Mouse (Mus musculus) MEL (cell line): ENCODE data around the gene Pde7b.

Experiments used
- CTCF ChIP-seq, 3 experiments: IDR thresholded peaks in 2 of 3; conservative IDR thresholded peaks in 1 of 3; 2 replicates each; pipeline ENCODE4 v1.5.1; 2011 to 2012; ENCODE audit warnings: low read length in 3 of 3, low read depth in 2 of 3, mild to moderate bottlenecking in 2 of 3, improper control_type of control experiment in 1 of 3, inconsistent platforms in 1 of 3, mixed read lengths in 1 of 3, moderate library complexity in 1 of 3; ENCODE audit not compliant: control insufficient read depth in 1 of 3, insufficient read depth in 1 of 3, poor library complexity in 1 of 3, severe bottlenecking in 1 of 3
- EP300 ChIP-seq, 2 experiments: IDR thresholded peaks; 2 replicates each; pipeline ENCODE4 v1.6.1; 2011; ENCODE audit warnings: improper control_type of control experiment in 2 of 2, low read length in 2 of 2, low read depth in 1 of 2, mild to moderate bottlenecking in 1 of 2
- GATA1 ChIP-seq: IDR thresholded peaks from 2 replicates; pipeline ENCODE4 v1.6.1; 2011; ENCODE audit warnings: low read depth, low read length, improper control_type of control experiment
- MYC ChIP-seq: IDR thresholded peaks from 2 replicates; pipeline ENCODE4 v1.6.1; 2011; ENCODE audit warnings: low read depth, mild to moderate bottlenecking, low read length, improper control_type of control experiment, moderate library complexity
- POLR2A ChIP-seq, 2 experiments: IDR thresholded peaks; 2 replicates each; pipeline ENCODE4 v1.6.1; 2011 to 2012; ENCODE audit warnings: low read length in 2 of 2, mild to moderate bottlenecking in 2 of 2, control low read depth in 1 of 2, improper control_type of control experiment in 1 of 2, low read depth in 1 of 2, moderate library complexity in 1 of 2; ENCODE audit not compliant: control insufficient read depth in 1 of 2, insufficient read depth in 1 of 2, poor library complexity in 1 of 2
- TAL1 ChIP-seq: IDR thresholded peaks from 2 replicates; pipeline ENCODE4 v1.6.1; 2012; ENCODE audit warnings: mild to moderate bottlenecking, inconsistent platforms, low read length, moderate library complexity, mixed read lengths

- TF ChIP-seq TAL1 (no peak), EP300 (IDR thresholded peaks at IDR 0.05; ENCODE audit: low read depth in 1 of 2, low read length in 2 of 2) (no peak), GATA1 (no peak), POLR2A (IDR thresholded peaks at IDR 0.05; ENCODE audit: control insufficient read depth in 1 of 2, insufficient read depth in 1 of 2, low read depth in 1 of 2, low read length in 2 of 2, poor library complexity in 1 of 2) (no peak), MYC (no peak), CTCF (IDR thresholded peaks at IDR 0.05 in 2 of 3, conservative IDR thresholded peaks at IDR 0.05 in 1 of 3; ENCODE audit: control insufficient read depth in 1 of 3, insufficient read depth in 1 of 3, low read depth in 2 of 3, low read length in 3 of 3, poor library complexity in 1 of 3, severe bottlenecking in 1 of 3) (no peak)
Observed at GRCm38 (mm10) chr10:20772056-20772455, 47.2 kb upstream of the Pde7b start.
